Mouse (Mus musculus) cerebellum, adult 18-20 months (tissue): ENCODE measurements around the gene Pcnp.
A peak's percentile ranks its signal among the peaks of the same experiment; 100 is the strongest.

Experiments
- DNase-seq, 2 experiments: peaks; one replicate each; pipeline ENCODE4 v3.0.0; 2021

The Pcnp gene

DNA sequence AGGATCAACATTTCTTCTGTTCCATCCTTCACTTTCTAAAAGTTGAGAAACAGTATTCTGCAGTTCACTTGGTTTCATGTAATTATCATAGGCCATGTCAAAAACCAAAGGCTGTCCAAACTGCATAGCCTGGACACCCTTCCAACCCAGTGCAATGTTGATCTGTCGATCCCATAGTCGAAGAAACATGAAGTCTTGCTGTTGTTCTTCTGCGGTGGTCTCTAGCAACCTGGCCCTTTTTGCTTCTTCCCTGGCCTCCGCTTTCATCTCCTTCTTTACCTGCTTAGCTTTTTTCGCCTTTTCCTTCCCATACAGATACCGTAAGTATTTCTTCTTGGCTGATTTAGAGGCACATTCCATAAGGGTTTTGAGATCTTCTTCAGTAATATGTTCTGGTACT is 5.0 kb upstream of the Pcnp start:
- DNase-seq: no peak

GRCm38 (mm10) chr16:56028722-56029551 is 602 bp downstream of the Pcnp start:
- DNase-seq: no peak

DNA sequence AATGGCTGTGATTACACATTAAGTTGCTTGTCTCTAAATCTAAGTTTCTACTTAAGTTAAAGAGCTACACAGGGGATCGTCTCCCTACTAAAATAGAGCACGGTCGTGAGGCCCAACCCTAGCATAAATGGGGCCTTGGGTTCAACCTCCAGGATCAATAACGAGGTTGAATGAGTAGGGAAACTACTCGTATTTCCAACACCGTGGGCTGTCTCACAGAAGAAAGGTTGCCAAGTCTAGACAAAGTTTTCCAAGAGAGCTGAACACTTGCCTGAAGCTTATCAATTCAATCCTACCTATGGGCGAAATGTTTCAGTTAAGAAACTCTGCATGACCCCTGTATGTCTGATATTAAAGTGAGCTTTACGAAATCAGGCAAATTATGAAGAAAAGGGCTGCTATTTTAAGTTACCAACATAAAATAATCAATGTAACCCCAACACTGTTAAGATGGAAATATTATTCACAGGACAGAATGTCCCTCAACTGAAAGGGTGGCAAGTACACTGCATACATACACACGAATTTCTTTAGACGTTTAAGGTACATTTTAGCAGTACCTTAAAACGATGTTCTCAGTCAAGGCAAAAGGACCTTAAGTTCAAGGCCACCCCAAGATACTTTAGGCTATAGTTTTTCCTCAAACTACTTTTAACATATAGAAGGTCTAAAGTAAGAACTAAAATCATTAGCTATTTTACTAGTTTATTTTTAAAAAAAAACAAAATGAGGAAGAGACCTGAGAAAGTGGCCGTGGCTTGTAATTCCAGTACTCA is 1.5 kb downstream of the Pcnp start:
- no peak for DNase-seq

- no peak for DNase-seq
These were observed 9.9 kb downstream of the Pcnp start for GRCm38 (mm10) chr16:56019660-56020059.

GRCm38 (mm10) chr16:56014076-56014475 is 15.5 kb downstream of the Pcnp start:
- no peak for DNase-seq

DNA sequence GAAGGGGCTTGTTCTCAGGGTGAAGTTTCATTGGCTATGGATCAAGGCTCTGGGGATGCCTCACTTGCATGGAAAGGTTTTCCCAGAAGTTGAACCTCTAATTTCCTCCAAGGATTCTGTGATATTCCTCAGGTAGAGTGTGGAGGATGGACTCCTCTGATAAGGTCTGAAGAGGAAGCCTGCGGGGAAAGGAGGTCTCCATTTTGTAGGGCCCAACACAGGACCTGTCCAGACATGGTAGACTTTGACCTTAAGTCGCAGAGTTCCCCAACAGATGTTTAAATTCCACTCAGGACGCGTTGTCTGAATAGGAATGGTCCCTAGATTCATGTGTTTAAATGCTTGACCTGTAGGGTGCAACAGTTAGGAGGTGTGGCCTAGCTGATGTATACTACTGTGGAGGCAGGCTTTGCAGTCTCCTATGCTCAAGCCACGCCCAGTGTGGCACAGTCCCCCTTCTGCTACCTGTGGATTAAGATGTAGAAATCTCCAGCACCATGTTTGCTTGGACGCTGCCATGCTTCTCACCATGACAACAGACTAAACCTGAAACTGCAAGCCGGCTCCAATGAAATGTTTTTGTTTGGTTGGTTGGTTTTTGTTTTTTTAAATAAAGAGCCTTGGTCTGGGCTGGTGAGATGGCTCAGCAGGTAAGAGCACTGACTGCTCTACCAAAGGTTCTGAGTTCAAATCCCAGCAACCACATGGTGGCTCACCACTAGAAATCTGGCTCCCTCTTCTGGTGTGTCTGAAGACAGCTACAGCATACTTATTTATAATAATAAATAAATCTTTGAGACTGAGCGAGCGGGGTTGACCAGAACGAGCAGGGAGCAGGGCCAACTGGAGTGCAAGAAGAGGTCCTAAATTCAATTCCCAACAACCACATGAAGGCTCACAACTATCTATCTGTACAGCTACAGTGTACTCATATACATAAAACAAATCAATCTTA is 16.5 kb downstream of the Pcnp start:
- no peak for DNase-seq

- no peak for DNase-seq
These were observed 20.7 kb downstream of the Pcnp start for GRCm38 (mm10) chr16:56008862-56009261.

GRCm38 (mm10) chr16:56006798-56007197 is 22.7 kb downstream of the Pcnp start:
- DNase-seq: no peak

GRCm38 (mm10) chr16:55994235-55994634 is 35.3 kb downstream of the Pcnp start:
- DNase-seq: no peak

DNA sequence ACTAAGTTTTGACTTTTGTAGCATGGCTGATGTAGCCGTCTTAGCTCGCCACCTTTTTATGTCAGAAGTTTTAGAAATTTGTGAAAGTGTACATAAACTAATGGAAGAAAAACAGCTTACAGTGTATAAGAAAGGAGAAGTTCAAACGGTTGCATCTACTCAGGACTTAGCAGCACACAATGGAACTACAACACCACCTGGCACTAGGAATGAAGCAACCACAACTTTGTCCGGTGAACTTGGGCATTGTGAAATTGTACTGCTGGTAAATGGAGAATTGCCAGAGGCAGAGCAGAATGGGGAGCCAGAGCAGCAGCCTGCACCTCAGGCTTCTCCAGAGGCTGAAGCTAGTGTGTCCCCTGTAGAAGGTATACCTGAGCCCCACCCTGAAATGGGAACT is 39.2 kb downstream of the Pcnp start:
- DNase-seq: no peak

GRCm38 (mm10) chr16:55986001-55986400 is 43.5 kb downstream of the Pcnp start:
- DNase-seq: no peak

GRCm38 (mm10) chr16:55974903-55975285 is 54.6 kb downstream of the Pcnp start:
- no peak for DNase-seq

DNA sequence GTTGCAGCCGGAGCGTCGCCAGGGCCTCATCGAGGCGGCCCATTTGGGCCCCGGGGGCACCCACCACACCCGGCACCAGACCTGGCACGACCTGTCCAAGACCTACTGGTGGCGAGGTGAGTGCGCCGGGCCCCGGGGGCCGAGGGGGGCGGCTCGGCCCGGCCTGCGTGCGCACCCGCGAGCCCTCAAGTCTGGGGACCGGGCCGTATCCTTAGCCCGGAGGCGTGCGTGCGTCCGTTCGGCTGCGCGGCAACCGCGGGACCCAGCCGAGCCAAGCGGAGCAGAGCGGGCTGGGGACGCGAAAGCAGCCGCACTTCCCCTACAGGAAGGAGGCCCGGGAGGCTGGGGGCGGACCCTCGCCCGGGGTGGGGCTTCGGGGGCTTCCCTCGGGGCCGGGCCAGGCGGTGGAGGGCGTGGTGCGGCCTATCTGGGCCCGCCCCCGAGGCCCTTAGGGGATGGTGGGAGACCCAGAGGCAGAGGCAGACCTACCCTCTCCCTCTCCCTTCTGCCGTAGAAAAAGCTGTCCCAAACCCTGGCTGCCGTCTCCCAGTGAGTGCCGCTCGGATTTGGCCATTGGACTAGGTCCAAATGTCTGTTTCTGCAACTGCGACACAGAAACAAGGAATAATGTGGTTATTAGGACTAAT is 55.2 kb downstream of the Pcnp start:
- peak; percentile 72 to 77 for DNase-seq

DNA sequence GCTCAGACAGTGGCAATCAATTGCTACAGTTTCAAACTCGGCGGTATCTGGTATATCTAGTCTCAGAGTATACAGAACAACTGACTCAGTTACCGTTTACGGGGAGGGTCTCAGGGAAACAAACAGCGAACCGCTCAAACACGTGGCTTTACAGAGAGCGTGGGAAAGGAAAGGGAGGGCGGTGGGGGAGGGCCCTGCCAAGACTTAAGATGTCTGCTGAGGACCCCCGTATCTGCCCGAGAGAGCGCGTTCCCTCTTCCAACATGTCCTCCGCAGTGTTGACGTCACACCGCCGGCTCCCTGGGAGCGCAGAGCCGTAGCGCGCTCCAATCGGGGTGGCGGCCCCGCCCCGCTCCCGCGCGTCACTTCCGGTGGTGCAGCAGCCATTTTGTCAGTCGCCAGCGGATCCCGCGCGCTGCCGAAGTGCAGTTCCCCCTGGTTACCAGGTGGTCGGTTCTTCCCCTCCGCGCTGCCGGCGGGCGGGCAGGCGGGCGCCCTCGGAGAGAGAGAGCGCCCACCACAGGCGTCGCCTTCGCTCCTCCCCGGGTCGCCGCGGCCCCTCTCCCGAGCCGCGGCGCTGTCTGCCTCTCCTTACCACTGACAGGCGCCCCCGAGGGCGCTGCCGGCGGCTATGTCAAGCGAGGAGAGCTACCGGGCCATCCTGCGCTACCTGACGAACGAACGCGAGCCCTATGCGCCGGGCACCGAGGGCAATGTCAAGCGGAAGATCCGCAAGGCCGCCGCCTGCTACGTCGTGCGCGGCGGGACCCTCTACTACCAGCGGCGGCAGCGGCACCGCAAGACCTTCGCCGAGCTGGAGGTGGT is 55.9 kb downstream of the Pcnp start, which contains the start of gene Zbtb11:
Gene Zbtb11, plus strand, starts transcription at position 453 of the 825 bp plus-strand sequence.
- peak; percentile 99 to 100 for DNase-seq

- no peak for DNase-seq
These were observed 56.8 kb downstream of the Pcnp start for GRCm38 (mm10) chr16:55972626-55973201.

- DNase-seq: no peak
These were observed 57.6 kb downstream of the Pcnp start for GRCm38 (mm10) chr16:55971735-55972615.

DNA sequence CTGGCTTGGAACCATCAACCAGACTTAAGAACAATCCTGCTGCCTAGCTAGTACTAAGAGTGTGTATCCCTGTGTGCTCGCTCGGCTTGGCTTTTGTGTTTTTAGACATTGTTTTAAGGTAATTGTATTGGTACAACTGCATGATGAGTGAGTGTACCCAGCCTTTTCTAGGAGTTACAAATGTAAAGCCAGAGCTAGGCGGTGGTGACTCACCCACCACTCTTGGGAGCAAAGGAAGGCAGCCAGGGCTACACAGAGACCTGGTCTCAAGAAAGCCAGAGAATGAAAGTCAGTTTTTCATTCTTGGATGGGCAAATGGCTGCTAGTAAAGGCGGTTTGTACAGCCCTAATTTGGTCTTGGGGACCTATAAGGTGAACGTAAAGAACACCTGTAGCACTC is 59.1 kb downstream of the Pcnp start:
- DNase-seq: no peak

- DNase-seq: peak in 1 of 2 experiments; percentile 34
These were observed 60.4 kb downstream of the Pcnp start for GRCm38 (mm10) chr16:55969147-55969546.

DNA sequence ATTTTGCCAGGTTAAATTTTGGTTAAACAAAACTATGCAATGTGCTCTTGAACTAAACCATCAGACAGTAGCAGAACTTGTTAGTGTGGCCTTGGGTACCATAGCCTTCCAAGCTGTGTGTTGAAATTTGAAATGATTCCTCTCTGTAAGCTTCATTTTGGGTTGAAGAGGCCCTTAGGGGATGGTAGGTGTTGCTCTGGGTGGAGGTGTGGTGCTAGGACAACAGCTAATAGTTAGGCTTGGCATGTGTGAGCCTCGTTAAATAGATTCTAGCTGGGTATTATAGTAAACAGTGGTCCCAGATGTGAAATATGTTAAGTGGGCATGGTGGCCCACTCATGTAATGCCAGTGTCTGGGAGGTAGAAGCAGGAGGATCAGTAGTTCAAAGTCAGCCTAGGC is 62.3 kb downstream of the Pcnp start:
- no peak for DNase-seq
